Comparison of ENCODE assay signal across 14 mouse cellular contexts in genomic region chr6:124786756-124787420, GRCm38 (mm10). TPM values are rescaled to one million over a fixed set of nuclear protein-coding genes. Genes with fewer than 3 reads are reported as not detected.
DNase-seq lines count a peak whose midpoint lies in the region; ATAC-seq and TF ChIP-seq lines count a peak whose summit lies in the region.
"Had no signal": no experiment of that assay in that cellular context is flagged by ENCODE, and none has a peak within 500 bp of the region (broad histone marks: within the 10 kb centered on the region; RNA-seq: fewer than 3 reads in every experiment).

No protein-coding gene starts in this region.

- no peak overlapping the region for H3K9ac ChIP-seq in kidney, embryonic 15.5 days
- no peak overlapping the region for H3K9ac ChIP-seq in liver, embryonic 16.5 days (ENCODE audit: low read depth, low read length)
- H3K9ac ChIP-seq in intestine, embryonic 16.5 days (ENCODE audit: low read depth, low read length): no peak overlapping the region
- H3K9ac ChIP-seq: midbrain, embryonic 13.5 days had no signal

- peaks cover 2% of the 10 kb centered on the region; the same call in 1 of the 2 replicates for H3K4me1 ChIP-seq in kidney, adult 2 months (ENCODE audit: control insufficient read depth, insufficient read depth, low read length)
- peaks cover 22% of the 10 kb centered on the region for H3K4me1 ChIP-seq in kidney, embryonic 15.5 days
- H3K4me1 ChIP-seq in liver, embryonic 16.5 days (ENCODE audit: control insufficient read depth, low read depth, low read length): peaks cover 4% of the 10 kb centered on the region; the same call in 1 of the 2 replicates
- H3K4me1 ChIP-seq in intestine, embryonic 16.5 days (ENCODE audit: control insufficient read depth, insufficient read depth, low read length): no peaks in the 10 kb centered on the region; the same call in 1 of the 2 replicates

- intact Hi-C loops in heart, postnatal 25 days (cut with DNase I): no loop called here

- 0 out of 2 replicates have a peak, but pooled peaks have one; percentile 4 for TF ChIP-seq CTCF in kidney, adult 2 months (conservative IDR thresholded peaks at IDR 0.05; ENCODE audit: insufficient read depth, insufficient read length, low read depth, low read length)

- no peak for ATAC-seq in kidney, embryonic 15.5 days (replicated peaks; ENCODE audit: low FRiP score)
- ATAC-seq in common myeloid progenitor, adult 5-6 weeks (replicated peaks; ENCODE audit: low read depth, poor library complexity, severe bottlenecking): peak; percentile 91
- peak; percentile 66 for ATAC-seq in liver, embryonic 16.5 days (ENCODE audit: low read depth)
- ATAC-seq in intestine, embryonic 16.5 days: no peak
- ATAC-seq: midbrain, embryonic 13.5 days; Patski had no signal

- H3K4me3 ChIP-seq in kidney, adult 2 months (ENCODE audit: insufficient read depth, low read depth, low read length): no peak overlapping the region
- H3K4me3 ChIP-seq in kidney, embryonic 15.5 days (replicated peaks): no peak overlapping the region
- no peak overlapping the region for H3K4me3 ChIP-seq in liver, embryonic 16.5 days (ENCODE audit: low read depth, low read length)
- no peak overlapping the region for H3K4me3 ChIP-seq in intestine, embryonic 16.5 days (ENCODE audit: low read length)
- H3K4me3 ChIP-seq: limb, embryonic 10.5 days; midbrain, embryonic 13.5 days had no signal

- H3K27ac ChIP-seq in kidney, adult 2 months (ENCODE audit: insufficient read depth, low read depth, low read length): peak overlapping the region; percentile 16; the same call in 1 of the 2 replicates
- no peak overlapping the region for H3K27ac ChIP-seq in kidney, embryonic 15.5 days
- H3K27ac ChIP-seq in liver, embryonic 16.5 days (ENCODE audit: low read length): peak overlapping the region; percentile 35; the same call in 1 of the 2 replicates
- no peak overlapping the region for H3K27ac ChIP-seq in intestine, embryonic 16.5 days (ENCODE audit: low read length)
- H3K27ac ChIP-seq: limb, embryonic 10.5 days; midbrain, embryonic 13.5 days had no signal

- DNase-seq in kidney, adult 2 months: peak; percentile 81
- peak; percentile 94 for DNase-seq in brain, adult 2 months (ENCODE audit: low read depth, low spot score)
- no peak for DNase-seq in heart, postnatal 25 days (ENCODE audit: low spot score)
- DNase-seq in gastrocnemius, adult 18-20 months (ENCODE audit: low spot score): no peak
- DNase-seq: adrenal gland, adult 2 months; lung, postnatal 10 days; thymus, adult 18-20 months had no signal

- H3K27me3 ChIP-seq in kidney, adult 2 months (replicated peaks; ENCODE audit: control insufficient read depth, insufficient read depth, low read length): no peaks in the 10 kb centered on the region
- no peaks in the 10 kb centered on the region for H3K27me3 ChIP-seq in kidney, embryonic 15.5 days
- H3K27me3 ChIP-seq in liver, embryonic 16.5 days (ENCODE audit: control insufficient read depth, insufficient read depth, low read depth, low read length): no peaks in the 10 kb centered on the region
- H3K27me3 ChIP-seq in intestine, embryonic 16.5 days (replicated peaks; ENCODE audit: control insufficient read depth, insufficient read depth, low read length): no peaks in the 10 kb centered on the region
- H3K27me3 ChIP-seq: midbrain, embryonic 13.5 days; Patski had no signal

- H3K4me2 ChIP-seq in kidney, embryonic 15.5 days: no peak overlapping the region
- no peak overlapping the region for H3K4me2 ChIP-seq in liver, embryonic 16.5 days (ENCODE audit: low read depth, low read length)
- H3K4me2 ChIP-seq in intestine, embryonic 16.5 days (ENCODE audit: low read depth, low read length): no peak overlapping the region
- H3K4me2 ChIP-seq: midbrain, embryonic 13.5 days had no signal

- no peaks in the 10 kb centered on the region for H3K9me3 ChIP-seq in kidney, embryonic 15.5 days (replicated peaks)
- H3K9me3 ChIP-seq in liver, embryonic 16.5 days (replicated peaks; ENCODE audit: control insufficient read depth, low read length): no peaks in the 10 kb centered on the region
- no peaks in the 10 kb centered on the region for H3K9me3 ChIP-seq in intestine, embryonic 16.5 days (ENCODE audit: control insufficient read depth, low read length)
- H3K9me3 ChIP-seq: limb, embryonic 10.5 days; midbrain, embryonic 13.5 days had no signal

- WGBS in kidney, adult 2 months: 36% methylated on average over 8 of the region's 8 CpGs
- WGBS in kidney, embryonic 15.5 days: 47% methylated on average over 8 of the region's 8 CpGs
- 30% methylated on average over 8 of the region's 8 CpGs for WGBS in liver, embryonic 16.5 days (ENCODE audit: insufficient replicate concordance)
- 49% methylated on average over 8 of the region's 8 CpGs for WGBS in intestine, embryonic 16.5 days

- no peak for TF ChIP-seq POLR2A in kidney, adult 2 months (IDR thresholded peaks at IDR 0.05; ENCODE audit: low read depth, low read length)

- no peaks in the 10 kb centered on the region for H3K36me3 ChIP-seq in kidney, adult 2 months (ENCODE audit: control insufficient read depth, insufficient read depth, low read length)
- H3K36me3 ChIP-seq in kidney, embryonic 15.5 days: no peaks in the 10 kb centered on the region
- no peaks in the 10 kb centered on the region for H3K36me3 ChIP-seq in liver, embryonic 16.5 days (ENCODE audit: control insufficient read depth, insufficient read depth)
- no peaks in the 10 kb centered on the region for H3K36me3 ChIP-seq in intestine, embryonic 16.5 days (ENCODE audit: control insufficient read depth, insufficient read depth, low read length)
- H3K36me3 ChIP-seq: limb, embryonic 10.5 days; midbrain, embryonic 13.5 days had no signal

RNA-seq across cellular contexts. Expression of gene Lrrc23, which starts 7.4 kb away (rescaled TPM):
- polyA plus RNA-seq in kidney, adult 2 months (2012; rRNA removed): 0.41 and 0.66 TPM in 2 replicates
- 0.37 and 0.90 TPM in 2 replicates for polyA plus RNA-seq in kidney, embryonic 15.5 days (2015; fragmentation: Nextera tagmentation; extraction: Ambion mirVana)
- not detected in 2 replicates for total RNA-seq in common myeloid progenitor, adult 5-6 weeks (2017)
- polyA plus RNA-seq in liver, embryonic 16.5 days (2015; fragmentation: Nextera tagmentation; extraction: Ambion mirVana): not detected in 2 replicates
- polyA plus RNA-seq in intestine, embryonic 16.5 days (2015; fragmentation: Nextera tagmentation; extraction: Ambion mirVana): 0.18 and 0.26 TPM in 2 replicates
- total RNA-seq in heart, postnatal 25 days (2021): not detected
- under 1 TPM in 1 of 2 experiments, not detected in 1; 0.31 TPM for total RNA-seq in gastrocnemius, adult 18-20 months (2021)
- polyA plus RNA-seq: Patski had no signal

RNA-seq across cellular contexts. Expression of gene Eno2, which starts 17.4 kb away (rescaled TPM):
- 2.6 and 3.2 TPM in 2 replicates for polyA plus RNA-seq in kidney, adult 2 months (2012; rRNA removed)
- 10.5 and 12.4 TPM in 2 replicates for polyA plus RNA-seq in kidney, embryonic 15.5 days (2015; fragmentation: Nextera tagmentation; extraction: Ambion mirVana)
- total RNA-seq in common myeloid progenitor, adult 5-6 weeks (2017): 0.46 TPM in 1 of 2 replicates, not detected in the other
- 0.40 and 0.43 TPM in 2 replicates for polyA plus RNA-seq in liver, embryonic 16.5 days (2015; fragmentation: Nextera tagmentation; extraction: Ambion mirVana)
- polyA plus RNA-seq in intestine, embryonic 16.5 days (2015; fragmentation: Nextera tagmentation; extraction: Ambion mirVana): 7.1 and 7.9 TPM in 2 replicates
- 1 to 10 TPM; 1.9 to 3.3 TPM for total RNA-seq in heart, postnatal 25 days (2021)
- total RNA-seq in gastrocnemius, adult 18-20 months (2021): 1 to 10 TPM in 1 of 2 experiments, under 1 TPM in 1; 0.87 to 1.2 TPM

RNA-seq across cellular contexts. Expression of gene Spsb2, which starts 21.6 kb away (rescaled TPM):
- polyA plus RNA-seq in kidney, adult 2 months (2012; rRNA removed): 33.7 and 36.7 TPM in 2 replicates
- polyA plus RNA-seq in kidney, embryonic 15.5 days (2015; fragmentation: Nextera tagmentation; extraction: Ambion mirVana): 15.3 and 18.2 TPM in 2 replicates
- 1.1 and 3.8 TPM in 2 replicates for total RNA-seq in common myeloid progenitor, adult 5-6 weeks (2017)
- polyA plus RNA-seq in liver, embryonic 16.5 days (2015; fragmentation: Nextera tagmentation; extraction: Ambion mirVana): 8.6 and 9.1 TPM in 2 replicates
- 25.7 and 31.7 TPM in 2 replicates for polyA plus RNA-seq in intestine, embryonic 16.5 days (2015; fragmentation: Nextera tagmentation; extraction: Ambion mirVana)
- total RNA-seq in heart, postnatal 25 days (2021): 1 to 10 TPM; 2.9 to 3.3 TPM
- 1 to 10 TPM; 2.2 to 5.3 TPM for total RNA-seq in gastrocnemius, adult 18-20 months (2021)

RNA-seq across cellular contexts. Expression of gene Tpi1, which starts 27.2 kb away (rescaled TPM):
- 1,044 and 1,055 TPM in 2 replicates for polyA plus RNA-seq in kidney, adult 2 months (2012; rRNA removed)
- 717 and 755 TPM in 2 replicates for polyA plus RNA-seq in kidney, embryonic 15.5 days (2015; fragmentation: Nextera tagmentation; extraction: Ambion mirVana)
- total RNA-seq in common myeloid progenitor, adult 5-6 weeks (2017): 158 and 197 TPM in 2 replicates
- polyA plus RNA-seq in liver, embryonic 16.5 days (2015; fragmentation: Nextera tagmentation; extraction: Ambion mirVana): 450 and 452 TPM in 2 replicates
- 1,250 and 1,271 TPM in 2 replicates for polyA plus RNA-seq in intestine, embryonic 16.5 days (2015; fragmentation: Nextera tagmentation; extraction: Ambion mirVana)
- total RNA-seq in heart, postnatal 25 days (2021): 100 to 1,000 TPM; 837 to 904 TPM
- 1,000 to 10,000 TPM; 2,056 to 2,236 TPM for total RNA-seq in gastrocnemius, adult 18-20 months (2021)

RNA-seq across cellular contexts. Expression of gene Atn1, which starts 30.6 kb away (rescaled TPM):
- polyA plus RNA-seq in kidney, adult 2 months (2012; rRNA removed): 49.1 and 65.4 TPM in 2 replicates
- 17.0 and 17.7 TPM in 2 replicates for polyA plus RNA-seq in kidney, embryonic 15.5 days (2015; fragmentation: Nextera tagmentation; extraction: Ambion mirVana)
- 4.6 and 6.7 TPM in 2 replicates for total RNA-seq in common myeloid progenitor, adult 5-6 weeks (2017)
- polyA plus RNA-seq in liver, embryonic 16.5 days (2015; fragmentation: Nextera tagmentation; extraction: Ambion mirVana): 1.3 and 1.7 TPM in 2 replicates
- polyA plus RNA-seq in intestine, embryonic 16.5 days (2015; fragmentation: Nextera tagmentation; extraction: Ambion mirVana): 8.3 and 8.8 TPM in 2 replicates
- 10 to 100 TPM; 37.0 to 39.7 TPM for total RNA-seq in heart, postnatal 25 days (2021)
- total RNA-seq in gastrocnemius, adult 18-20 months (2021): 10 to 100 TPM; 44.0 to 56.4 TPM

Comparison
In these comparisons a context has a peak if more than half of its experiments do, and no peak if none do; other contexts are left out.
1. H3K27ac ChIP-seq: peak in kidney, adult 2 months (single experiment) and liver, embryonic 16.5 days (single experiment); none in kidney, embryonic 15.5 days (single experiment) and intestine, embryonic 16.5 days (single experiment).
2. DNase-seq: peak in kidney, adult 2 months (single experiment) and brain, adult 2 months (single experiment); none in heart, postnatal 25 days (single experiment) and gastrocnemius, adult 18-20 months (single experiment).
3. ATAC-seq: peak in common myeloid progenitor, adult 5-6 weeks (single experiment) and liver, embryonic 16.5 days (single experiment); none in kidney, embryonic 15.5 days (single experiment) and intestine, embryonic 16.5 days (single experiment).